Mouse (Mus musculus): ENCODE measurements at regions not wholly inside any gene's neighbourhood (a gene's known extent, or its start where the extent isn't known, plus 50 kb on each side); places are given as distances from the start of the nearest gene placed in this dataset.

- TF ChIP-seq GATA1 (IDR thresholded peaks at IDR 0.05; ENCODE audit: low read length) (no peak), TAL1 (IDR thresholded peaks at IDR 0.05; ENCODE audit: low read length) (no peak)
Measured at GRCm38 (mm10) chr10:126775946-126776345, 125.2 kb downstream of the Atp23 start.

All from erythroblast, embryonic 14.5 days (primary cell).